Mouse (Mus musculus) layer of hippocampus, adult 9-10 months (tissue): ENCODE data around the gene Usp32.
"Not testable (repeated sequence)": the region's sequence is repeated elsewhere in the genome, so short reads cannot be mapped to it uniquely, and the experiment has no call there.

ENCODE experiments used
- DNase-seq: peaks from one replicate; pipeline ENCODE4 v3.0.0; 2022; ENCODE audit warnings: low spot score

Gene Usp32

GRCm38 (mm10) chr11:85139581-85140540, at the start of gene Usp32:
Usp32 (minus strand) TSS chr11:85140161.
- DNase-seq = peak; percentile 87

- DNase-seq = no peak
These were observed 49.1 kb upstream of the Usp32 start for GRCm38 (mm10) chr11:85189110-85189509.

GRCm38 (mm10) chr11:85184839-85185238, 44.9 kb upstream of the Usp32 start:
- no peak for DNase-seq

- peak; percentile 12 for DNase-seq
These were observed 44.1 kb upstream of the Usp32 start for GRCm38 (mm10) chr11:85184082-85184481.

- no peak for DNase-seq
These were observed 43.4 kb upstream of the Usp32 start for GRCm38 (mm10) chr11:85183284-85183779.

GRCm38 (mm10) chr11:85182617-85183283, 42.8 kb upstream of the Usp32 start:
- peak; percentile 17 for DNase-seq

GRCm38 (mm10) chr11:85178413-85178812, 38.5 kb upstream of the Usp32 start:
- DNase-seq = no peak

- DNase-seq = no peak
These were observed 37.8 kb upstream of the Usp32 start for GRCm38 (mm10) chr11:85177761-85178160.

GRCm38 (mm10) chr11:85175941-85176340, 36.0 kb upstream of the Usp32 start:
- DNase-seq = no peak

- DNase-seq = no peak
These were observed 30.9 kb upstream of the Usp32 start for GRCm38 (mm10) chr11:85170833-85171232.

- DNase-seq = peak; percentile 73
These were observed 30.2 kb upstream of the Usp32 start, which contains the start of gene 1700125H20Rik for GRCm38 (mm10) chr11:85170058-85170740. 1700125H20Rik (plus strand) TSS chr11:85170404.

- no peak for DNase-seq
These were observed 27.5 kb upstream of the Usp32 start for GRCm38 (mm10) chr11:85167503-85167902.

- DNase-seq = no peak
These were observed 24.4 kb upstream of the Usp32 start for GRCm38 (mm10) chr11:85164371-85164770.

GRCm38 (mm10) chr11:85163014-85163413, 23.1 kb upstream of the Usp32 start:
- not testable (repeated sequence) for DNase-seq

GRCm38 (mm10) chr11:85157301-85157700, 17.3 kb upstream of the Usp32 start:
- DNase-seq = no peak

- no peak for DNase-seq
These were observed 12.4 kb upstream of the Usp32 start for GRCm38 (mm10) chr11:85152256-85152930.

- no peak for DNase-seq
These were observed 1.0 kb downstream of the Usp32 start for GRCm38 (mm10) chr11:85138776-85139474.

- DNase-seq = no peak
These were observed 8.4 kb downstream of the Usp32 start for GRCm38 (mm10) chr11:85131542-85131941.

- no peak for DNase-seq
These were observed 11.1 kb downstream of the Usp32 start for GRCm38 (mm10) chr11:85128883-85129282.

GRCm38 (mm10) chr11:85126257-85127102, 13.5 kb downstream of the Usp32 start:
- DNase-seq = no peak
